Mouse (Mus musculus) embryo, embryonic 10.5 days (tissue): Measurements from ENCODE around the gene Nos1.

ENCODE experiments used
- DNase-seq: peaks from one replicate; pipeline ENCODE4 v3.0.0-alpha.2; 2015; ENCODE audit warnings: low spot score

Nos1 gene

GRCm38 (mm10) chr5:117955675-117956420 is 175.0 kb downstream of the Nos1 start:
- DNase-seq = peak; percentile 72

GRCm38 (mm10) chr5:117964750-117965149 is 183.9 kb downstream of the Nos1 start:
- no peak for DNase-seq

- DNase-seq = no peak
These were observed 186.1 kb downstream of the Nos1 start for GRCm38 (mm10) chr5:117966956-117967355.

- no peak for DNase-seq
These were observed 186.8 kb downstream of the Nos1 start for GRCm38 (mm10) chr5:117967659-117968069.

GRCm38 (mm10) chr5:117969681-117970427 is 189.0 kb downstream of the Nos1 start:
- DNase-seq = no peak

GRCm38 (mm10) chr5:117976263-117976656 is 195.4 kb downstream of the Nos1 start:
- no peak for DNase-seq

GRCm38 (mm10) chr5:117976657-117977500 is 196.0 kb downstream of the Nos1 start, which contains the start of gene Fbxo21:
Gene Fbxo21, plus strand, starts transcription at chr5:117976730.
- DNase-seq = peak; percentile 98

GRCm38 (mm10) chr5:117977501-117978158 is 196.8 kb downstream of the Nos1 start:
- peak; percentile 35 for DNase-seq

- no peak for DNase-seq
These were observed 197.4 kb downstream of the Nos1 start for GRCm38 (mm10) chr5:117978159-117978697.

- DNase-seq = no peak
These were observed 198.2 kb downstream of the Nos1 start for GRCm38 (mm10) chr5:117979082-117979481.

- DNase-seq = no peak
These were observed 200.1 kb downstream of the Nos1 start for GRCm38 (mm10) chr5:117980921-117981320.

GRCm38 (mm10) chr5:117981943-117982342 is 201.1 kb downstream of the Nos1 start:
- DNase-seq = no peak

- DNase-seq = no peak
These were observed 205.5 kb downstream of the Nos1 start for GRCm38 (mm10) chr5:117986327-117986726.

- no peak for DNase-seq
These were observed 207.1 kb downstream of the Nos1 start for GRCm38 (mm10) chr5:117987891-117988290.

GRCm38 (mm10) chr5:117988367-117988766 is 207.5 kb downstream of the Nos1 start:
- DNase-seq = no peak

- DNase-seq = no peak
These were observed 208.9 kb downstream of the Nos1 start for GRCm38 (mm10) chr5:117989773-117990172.

- DNase-seq = no peak
These were observed 210.1 kb downstream of the Nos1 start for GRCm38 (mm10) chr5:117990957-117991356.

GRCm38 (mm10) chr5:117993550-117993949 is 212.7 kb downstream of the Nos1 start:
- DNase-seq = no peak

GRCm38 (mm10) chr5:117995372-117995901 is 214.6 kb downstream of the Nos1 start:
- no peak for DNase-seq

- no peak for DNase-seq
These were observed 215.1 kb downstream of the Nos1 start for GRCm38 (mm10) chr5:117995911-117996310.

GRCm38 (mm10) chr5:117996581-117996980 is 215.7 kb downstream of the Nos1 start:
- DNase-seq = no peak
